Mouse (Mus musculus): ENCODE measurements around the gene Pgf. TPM values are rescaled to one million over a fixed set of nuclear protein-coding genes. Genes with fewer than 3 reads are reported as not detected.

Pgf gene
- not detected for total RNA-seq (2023)

DNA sequence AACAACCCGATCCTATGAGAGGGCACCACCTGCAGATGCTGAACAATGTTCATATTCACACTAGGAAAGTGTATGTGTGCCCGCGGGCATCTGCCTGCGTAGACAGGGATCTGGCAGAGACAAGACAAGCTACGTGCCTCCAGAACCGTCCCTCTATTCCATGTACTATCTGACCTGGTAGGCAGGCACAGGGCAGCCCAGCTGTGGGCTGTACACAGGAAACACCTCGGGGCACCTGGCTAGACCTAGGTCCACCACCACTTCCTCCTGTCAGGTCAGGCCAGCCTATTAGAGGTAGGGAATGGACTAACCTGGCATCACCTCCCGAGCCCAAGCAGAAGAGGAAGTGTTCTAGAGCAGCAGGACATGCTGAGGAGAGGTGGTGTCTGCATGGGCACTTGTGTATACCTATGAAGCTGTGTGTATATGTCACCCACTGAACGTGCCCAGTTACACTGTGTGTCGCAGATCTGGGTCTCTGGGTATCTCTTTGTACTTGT, at the start of gene Pgf:
Pgf (minus strand) TSS at position 51 of the 500 bp plus-strand sequence.

DNA sequence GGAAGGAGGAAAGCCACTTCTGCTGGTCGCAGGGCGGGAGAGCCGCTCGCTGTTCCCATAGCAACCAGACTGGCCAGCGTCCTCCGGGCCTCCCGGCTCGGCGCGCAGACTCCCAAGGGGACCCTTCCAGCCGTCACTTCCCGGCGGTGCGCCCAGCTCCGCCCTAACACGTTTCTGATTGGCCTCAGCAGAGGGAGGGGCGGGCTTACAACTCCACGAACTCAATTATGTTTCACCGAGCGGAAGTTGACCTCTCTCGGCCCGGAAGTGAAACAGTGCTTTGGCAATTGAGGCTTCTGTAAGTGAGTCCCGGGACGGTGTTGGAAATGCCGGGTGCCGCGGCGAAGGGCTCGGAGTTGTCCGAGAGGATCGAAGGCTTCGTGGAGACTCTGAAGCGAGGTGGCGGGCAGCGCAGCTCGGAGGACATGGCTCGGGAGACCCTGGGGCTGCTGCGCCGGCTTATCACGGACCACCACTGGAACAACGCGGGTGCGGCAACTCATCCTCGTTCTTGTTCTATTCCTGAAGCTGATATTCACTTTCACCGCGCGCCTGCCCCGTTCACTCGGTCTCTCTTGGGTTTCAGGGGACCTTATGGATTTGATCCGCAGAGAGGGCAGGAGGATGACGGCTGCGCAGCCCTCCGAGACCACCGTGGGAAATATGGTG, 41.8 kb upstream of the Pgf start, which contains the start of gene Eif2b2:
Eif2b2 (plus strand) TSS at position 246 of the 669 bp plus-strand sequence.

DNA sequence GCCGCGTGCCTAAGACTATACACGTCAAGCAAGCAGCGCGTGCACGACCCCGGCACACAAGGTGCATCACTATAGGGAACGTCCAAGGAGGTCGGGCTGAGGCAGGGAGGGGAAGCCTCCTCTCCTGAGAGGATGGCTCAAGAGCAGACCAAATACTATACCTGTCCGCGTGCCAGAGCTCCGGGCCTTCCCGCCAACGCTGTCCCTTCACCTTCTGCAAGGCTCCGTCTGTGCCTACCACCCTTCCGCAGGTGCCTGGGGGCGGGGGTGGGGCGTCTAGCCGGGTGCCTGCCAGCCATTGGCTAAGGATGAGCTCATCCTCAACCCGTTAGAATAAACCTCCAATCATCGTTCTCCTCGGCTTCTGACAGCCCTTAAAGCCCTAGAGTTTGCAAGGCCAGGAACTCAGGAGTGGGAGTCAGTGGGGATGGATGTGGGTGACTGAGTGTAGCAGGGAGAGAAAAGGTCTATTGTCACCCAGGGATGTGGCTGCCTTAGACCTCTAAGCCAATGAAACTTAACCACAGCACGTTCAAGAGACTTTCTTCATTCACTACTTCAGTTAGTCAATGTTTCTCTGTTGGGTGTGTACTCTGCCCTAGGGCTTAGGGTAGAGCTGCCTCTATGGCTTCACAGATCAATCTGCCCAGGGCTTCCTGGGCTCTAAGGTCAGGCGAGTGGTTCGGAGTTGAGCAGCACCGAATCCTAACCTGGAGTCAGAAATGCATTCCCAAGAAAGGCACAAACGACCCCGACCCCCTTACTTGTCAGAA, 26.4 kb downstream of the Pgf start, which contains the start of gene Rps6kl1:
Rps6kl1 (minus strand) TSS at position 263 of the 773 bp plus-strand sequence.

Other genes with a start within 250 kb of the Pgf start
- 89.1 TPM for gene Fcf1, start 206.9 kb downstream of the Pgf start, total RNA-seq (2023)
- 32.5 TPM for gene Arel1, start 206.9 kb downstream of the Pgf start, total RNA-seq (2023)
- 95.4 TPM for gene Ylpm1, start 181.5 kb downstream of the Pgf start, total RNA-seq (2023)
- 1.8 TPM for gene Prox2, start 67.0 kb downstream of the Pgf start, total RNA-seq (2023)
- 199 TPM for gene Dlst, start 67.0 kb downstream of the Pgf start, total RNA-seq (2023)
- 4.7 TPM for gene Rps6kl1, start 26.5 kb downstream of the Pgf start, total RNA-seq (2023)
- 110 TPM for gene Eif2b2, start 41.7 kb upstream of the Pgf start, total RNA-seq (2023)
- 15.8 TPM for gene Mlh3, start 92.8 kb upstream of the Pgf start, total RNA-seq (2023)
- gene Acyp1, start 110.6 kb upstream of the Pgf start, total RNA-seq (2023), result 15.2 TPM
- not detected for gene Zc2hc1c, start 110.8 kb upstream of the Pgf start, total RNA-seq (2023)
- gene Nek9, start 161.6 kb upstream of the Pgf start, total RNA-seq (2023), result 52.2 TPM
- gene Tmed10, start 197.1 kb upstream of the Pgf start, total RNA-seq (2023), result 159 TPM